Mouse (Mus musculus) E14TG2a.4 (cell line): ENCODE data around the gene Zfp646.

ENCODE experiments used
- CTCF ChIP-seq: conservative IDR thresholded peaks from 2 replicates; pipeline ENCODE4 v1.5.1; 2014; ENCODE audit warnings: low read length
- NANOG ChIP-seq: IDR thresholded peaks from 2 replicates; pipeline ENCODE4 v1.6.1; 2014; ENCODE audit warnings: borderline replicate concordance, low read length, mixed read lengths

DNA sequence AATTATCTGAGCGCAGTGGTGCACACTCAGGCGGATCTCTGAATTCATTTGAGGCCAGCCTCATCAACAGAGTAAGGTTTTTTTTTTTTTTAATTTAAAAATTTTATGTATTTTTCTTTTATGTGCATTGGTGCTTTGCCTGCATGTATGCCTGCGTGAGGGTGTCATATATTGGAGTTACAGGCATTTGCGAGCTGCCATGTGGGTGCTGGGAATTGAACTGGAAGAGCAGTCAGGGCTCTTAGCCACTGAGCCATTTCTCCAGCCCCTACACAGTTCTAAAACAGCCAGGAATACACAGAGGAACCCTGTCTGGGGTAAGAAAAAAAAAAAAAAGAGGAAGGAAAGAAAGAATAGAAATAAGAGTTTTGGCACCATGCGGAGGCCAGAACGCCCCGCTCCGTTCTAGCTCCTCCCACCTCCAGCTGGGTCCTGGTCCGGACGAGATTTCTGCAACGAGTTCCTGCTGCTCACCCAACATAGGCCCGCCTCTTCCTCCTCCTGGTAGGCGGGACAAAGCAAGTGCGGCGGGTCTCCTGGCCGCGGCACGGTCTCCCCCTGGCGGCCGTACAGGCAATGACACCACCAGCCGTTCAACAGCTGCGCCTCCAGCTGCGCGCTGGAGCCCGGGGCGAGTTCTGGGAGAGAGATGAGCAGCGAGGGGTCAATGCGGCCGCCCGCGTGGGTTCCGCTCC, 59.2 kb downstream of the Zfp646 start:
- TF ChIP-seq NANOG (no peak), CTCF (peak; percentile 65)
